Mouse (Mus musculus) retina, postnatal 7 days (tissue): ENCODE results near the gene Fam20b.
A peak's percentile ranks its signal among the peaks of the same experiment; 100 is the strongest.

Experiments used
- DNase-seq: peaks from one replicate; pipeline ENCODE4 v3.0.0-alpha.2; 2012; ENCODE audit warnings: low read depth, low spot score

The Fam20b gene

DNA sequence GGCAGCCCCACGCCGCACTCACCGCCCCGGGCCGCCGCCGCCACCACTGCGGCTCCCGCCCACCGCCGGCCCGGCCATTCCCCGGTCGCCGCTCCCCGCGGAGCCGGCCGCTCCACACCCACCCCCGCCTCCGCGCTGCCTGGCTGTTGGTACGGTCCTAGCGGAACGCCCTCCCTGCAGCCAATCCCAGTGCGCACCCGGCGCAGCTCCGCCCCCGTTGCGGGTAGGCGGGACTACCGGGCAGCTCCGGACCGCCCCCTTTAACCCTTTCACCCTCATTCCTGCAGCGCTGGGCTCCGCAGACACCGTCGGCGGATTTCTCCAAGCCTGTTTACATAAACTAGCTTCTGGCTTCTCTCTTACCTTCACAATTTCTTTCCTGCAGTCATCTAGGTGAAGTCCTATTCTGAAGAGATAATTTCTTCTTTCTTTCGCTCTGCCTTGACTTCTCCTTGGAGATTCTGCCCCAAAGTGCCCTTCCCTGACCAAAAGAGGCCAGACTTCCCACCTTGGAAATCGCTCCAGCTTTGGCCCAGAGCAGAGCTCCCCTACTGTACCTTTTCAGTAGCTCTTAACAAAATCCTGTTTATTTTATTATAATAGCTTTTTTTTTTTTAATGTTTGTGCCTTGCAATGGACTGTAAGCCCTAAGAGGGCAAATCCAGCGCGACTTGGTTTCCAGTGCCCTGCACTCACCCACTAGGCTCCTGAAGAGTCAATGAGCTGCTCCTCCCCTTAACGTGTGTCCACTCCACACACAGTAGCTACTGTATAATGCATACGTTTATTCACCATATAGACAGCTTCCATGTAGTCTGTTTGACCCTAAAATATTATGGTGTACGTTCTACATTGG lies at the start of gene Fam20b:
Fam20b (minus strand) TSS at position 137 of the 856 bp plus-strand sequence.
- peak; percentile 90 for DNase-seq

DNA sequence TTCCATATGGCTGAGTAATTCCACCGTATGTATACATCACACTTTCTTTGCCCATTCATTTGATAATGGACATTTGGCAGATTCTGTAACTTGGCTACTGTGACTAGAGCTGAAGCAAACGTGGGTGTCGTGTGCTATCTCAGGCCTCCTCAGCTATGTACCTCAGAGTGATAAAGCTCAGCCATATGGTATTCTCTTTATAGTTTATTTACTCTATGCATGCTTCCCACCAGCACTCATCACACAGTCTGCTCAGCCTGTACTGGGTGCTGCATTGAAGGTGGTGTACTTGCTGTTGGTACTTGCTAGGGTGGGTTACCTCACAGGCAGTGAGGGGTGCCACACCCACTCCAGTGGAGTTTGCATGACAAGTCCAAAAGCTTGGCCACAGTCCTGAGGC lies 46.4 kb upstream of the Fam20b start:
- no peak for DNase-seq

DNA sequence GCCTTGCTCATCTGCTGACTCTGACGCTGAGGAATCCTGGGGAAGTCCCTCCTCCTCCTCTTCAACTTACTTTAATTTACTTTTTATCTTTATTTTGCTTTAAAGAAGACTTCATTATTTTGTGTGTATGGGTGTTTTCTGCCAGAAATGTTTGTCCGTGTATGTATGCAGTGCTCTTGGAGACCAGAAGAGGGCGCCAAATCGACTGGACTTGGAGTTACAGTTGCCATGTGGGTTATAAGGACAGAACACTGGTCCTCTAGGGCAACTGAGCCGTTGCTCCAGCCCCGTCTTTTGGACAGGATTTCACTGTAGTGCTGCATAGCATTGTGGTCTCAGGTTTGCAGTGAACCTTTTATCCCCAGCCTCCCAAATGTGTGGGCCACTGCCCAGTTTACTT lies 45.7 kb upstream of the Fam20b start:
- DNase-seq = no peak

DNA sequence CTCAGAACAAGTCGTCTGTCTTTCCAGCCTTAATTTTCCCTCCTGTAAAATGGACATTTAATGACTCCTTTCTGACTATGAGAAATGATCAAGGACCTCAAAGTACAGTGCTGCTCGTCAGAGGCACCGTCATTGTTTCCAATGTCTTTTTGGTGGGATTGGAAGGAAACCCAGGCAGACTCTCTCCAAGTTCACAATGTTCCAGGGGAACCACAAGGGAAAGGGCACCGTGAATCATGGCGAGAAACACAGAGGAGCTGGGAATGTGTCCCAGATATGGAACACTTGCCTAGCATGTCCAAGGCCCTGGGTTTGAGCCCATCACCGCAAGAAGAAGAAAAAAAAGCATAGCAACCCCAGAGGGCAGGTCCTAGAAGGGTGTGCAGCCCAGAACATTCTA lies 44.4 kb upstream of the Fam20b start:
- DNase-seq = no peak

DNA sequence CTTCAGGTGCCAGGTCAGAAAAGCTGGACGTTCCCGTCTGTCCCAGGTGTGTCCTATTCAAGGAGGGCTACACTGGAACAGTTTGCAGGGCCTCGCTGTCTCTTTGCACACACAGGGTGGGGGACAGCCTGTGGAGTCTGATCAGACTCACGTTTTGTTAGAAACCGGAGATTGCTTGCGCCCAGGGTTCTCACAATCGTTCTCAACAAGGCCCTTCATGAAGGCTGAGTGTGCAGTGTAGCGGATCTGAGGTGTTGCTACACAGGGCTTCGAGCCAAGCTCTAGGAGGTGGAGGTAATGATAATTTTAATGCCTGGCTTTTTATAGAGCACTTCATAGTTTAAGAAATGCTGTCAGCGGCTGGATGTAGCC lies 42.5 kb upstream of the Fam20b start:
- no peak for DNase-seq

DNA sequence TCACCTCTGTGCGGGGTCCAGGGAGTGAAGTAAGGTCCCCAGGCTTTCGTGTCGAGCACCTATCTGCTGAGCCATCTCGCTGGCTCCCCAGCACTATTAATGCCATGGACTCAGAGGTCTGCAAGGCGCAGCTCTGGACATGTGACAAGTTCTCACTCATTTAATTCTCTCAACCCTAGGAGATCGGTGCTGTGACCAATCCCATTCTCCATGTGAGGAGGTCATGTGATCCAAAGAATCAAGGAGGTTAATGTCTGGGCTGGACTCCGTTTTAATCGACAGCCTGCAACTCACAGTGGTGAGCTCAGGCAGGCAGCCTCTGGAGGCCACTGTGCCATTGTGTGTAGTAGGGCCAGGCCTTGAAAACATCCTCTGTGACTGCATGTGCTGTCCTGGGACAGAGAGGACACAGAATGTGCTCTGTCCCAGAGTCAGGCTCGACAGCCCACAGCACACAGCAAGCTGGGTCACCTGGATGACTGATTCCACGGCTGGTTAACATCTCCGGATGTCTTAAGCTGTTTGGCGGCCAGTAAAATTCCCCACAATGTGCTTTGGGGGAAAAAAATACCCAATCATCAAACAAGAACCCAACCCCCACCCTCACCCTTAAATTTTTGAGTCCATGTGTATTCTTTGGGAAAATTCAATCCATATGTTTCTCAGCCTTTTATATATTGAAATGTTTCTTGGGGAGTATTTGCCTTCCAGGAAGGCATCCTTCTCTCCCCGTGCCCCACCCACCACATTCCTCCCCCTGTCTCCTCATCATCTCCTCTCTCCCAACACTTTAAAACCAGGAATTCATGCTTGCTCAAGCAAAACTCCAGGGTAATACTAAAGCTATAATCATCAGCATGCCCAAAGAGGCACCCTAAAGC lies 41.9 kb upstream of the Fam20b start:
- no peak for DNase-seq

DNA sequence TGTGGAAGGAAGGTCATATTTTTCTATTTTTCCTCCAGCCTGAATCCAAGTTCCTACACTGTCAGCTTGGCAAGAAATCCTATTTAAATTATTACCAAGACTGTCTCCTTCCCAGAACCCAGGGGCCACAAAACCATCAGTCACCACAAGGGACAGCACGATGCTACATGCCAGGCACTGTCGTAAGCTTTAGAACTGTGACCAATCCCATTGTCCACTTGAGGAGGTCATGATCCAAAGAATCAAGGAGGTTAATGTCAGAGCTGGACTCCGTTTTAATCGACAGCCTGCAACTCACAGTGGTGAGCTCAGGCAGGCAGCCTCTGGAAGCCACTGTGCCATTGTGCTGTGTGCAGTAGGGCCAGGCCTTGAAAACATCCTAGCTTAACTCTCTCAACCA lies 39.4 kb upstream of the Fam20b start:
- no peak for DNase-seq

DNA sequence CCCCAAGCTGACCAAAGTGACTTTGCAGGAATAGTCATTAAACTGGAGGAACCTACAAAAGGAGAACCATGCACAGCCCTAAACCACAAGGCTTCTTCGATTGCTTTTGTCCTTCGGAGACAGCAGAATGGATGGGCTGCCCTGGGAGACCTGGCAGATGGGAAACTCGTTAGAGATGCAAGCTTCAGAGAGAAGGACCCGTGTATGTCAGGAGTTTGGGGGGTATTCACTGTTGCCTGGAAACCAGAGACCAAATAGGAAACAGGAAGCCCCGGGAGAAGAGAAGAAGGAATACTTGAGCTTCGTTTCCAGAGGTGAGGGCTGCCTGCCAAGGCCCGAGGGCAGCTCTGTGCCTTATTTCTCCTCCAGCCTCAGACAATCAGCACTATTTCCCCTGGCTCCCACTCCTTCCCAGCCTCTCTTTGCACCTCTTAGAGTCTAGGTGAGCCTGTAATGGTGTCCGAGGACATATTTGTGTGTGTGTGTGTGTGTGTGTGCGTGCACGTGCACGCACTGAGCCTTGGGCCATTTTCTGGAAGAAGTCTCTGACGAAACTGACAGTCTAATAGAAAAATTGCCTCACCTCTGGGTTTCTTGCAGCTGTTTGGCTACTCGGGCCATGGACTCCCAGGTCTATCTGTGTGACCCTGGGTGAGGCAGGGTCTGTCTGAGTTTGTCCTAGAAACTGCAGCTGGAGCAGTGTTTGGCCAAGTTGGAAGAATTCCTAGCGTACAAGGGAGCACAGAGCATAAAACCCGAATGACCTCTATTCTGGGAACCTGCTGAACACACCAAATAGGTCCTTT lies 35.9 kb upstream of the Fam20b start:
- DNase-seq = no peak

DNA sequence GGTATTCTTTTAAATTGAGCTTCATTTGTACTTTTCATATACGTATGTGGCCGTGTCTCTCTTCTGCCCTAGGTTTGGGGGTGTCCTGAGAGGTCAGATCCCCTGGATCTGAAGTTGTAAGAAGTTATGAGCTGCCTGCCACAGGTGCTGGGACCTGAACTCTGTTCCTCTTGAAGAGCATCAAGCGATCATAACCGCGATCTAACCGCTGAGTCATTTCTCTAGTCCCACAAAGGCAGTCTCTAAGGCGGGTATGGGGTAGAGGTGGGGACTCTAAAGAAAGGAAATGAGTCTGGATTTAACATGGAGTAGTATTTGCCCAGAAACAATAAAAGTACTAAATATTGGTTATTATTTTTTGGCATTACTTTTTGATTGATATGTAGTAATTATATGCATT lies 34.1 kb upstream of the Fam20b start:
- no peak for DNase-seq

DNA sequence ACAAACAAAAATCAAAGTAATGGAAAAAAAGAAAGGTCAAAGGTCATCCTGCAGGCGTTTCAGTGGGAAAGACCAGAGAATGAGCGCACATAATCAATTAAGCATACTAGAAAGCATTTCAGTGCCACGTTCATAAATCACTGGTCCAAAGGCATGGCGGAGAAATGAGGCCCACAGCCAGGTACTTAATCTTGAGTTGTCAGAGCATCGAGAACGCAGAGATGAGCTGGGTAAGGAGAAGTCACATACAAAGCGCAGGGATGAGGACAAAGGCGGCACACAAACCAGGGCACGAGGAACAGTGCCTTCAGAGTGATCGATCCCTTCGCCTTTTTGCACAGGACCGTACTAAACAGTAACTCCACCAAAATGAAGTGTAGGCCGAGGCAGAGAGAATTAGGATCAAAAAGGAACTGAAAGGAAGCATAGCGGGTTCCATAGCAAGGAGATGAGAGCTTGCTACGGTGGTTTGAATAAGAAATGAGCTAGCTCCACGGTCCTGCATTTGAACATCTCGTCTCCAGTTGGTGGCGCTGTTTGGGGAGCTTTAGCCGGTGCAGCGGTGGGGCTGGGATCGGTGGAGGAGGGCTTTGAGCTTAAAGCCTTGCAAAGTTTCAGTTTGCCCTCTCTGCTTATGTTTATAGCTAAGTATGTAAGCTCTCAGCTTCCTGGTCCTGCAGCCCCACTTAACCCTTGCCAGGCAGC lies 33.3 kb upstream of the Fam20b start:
- DNase-seq = peak; percentile 59

DNA sequence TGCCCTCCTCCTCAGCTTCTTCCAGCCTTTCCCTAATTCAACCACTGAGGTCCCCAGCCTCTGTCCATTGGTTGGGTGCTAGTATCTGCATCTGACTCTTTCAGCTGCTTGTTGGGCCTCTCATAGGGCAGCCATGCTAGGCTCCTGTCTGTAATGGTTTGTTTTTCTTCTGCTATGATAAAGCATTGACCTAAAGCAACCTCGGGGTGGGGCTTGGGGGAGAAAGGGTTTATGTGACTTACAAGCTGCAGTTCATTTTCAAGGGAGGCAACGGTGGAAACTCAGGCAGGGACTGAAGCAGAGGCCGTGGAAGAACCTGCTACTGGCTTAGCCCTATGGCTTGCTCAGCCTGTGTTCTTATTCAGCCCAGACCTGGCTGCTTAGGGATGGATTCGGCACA lies 31.4 kb upstream of the Fam20b start:
- no peak for DNase-seq

DNA sequence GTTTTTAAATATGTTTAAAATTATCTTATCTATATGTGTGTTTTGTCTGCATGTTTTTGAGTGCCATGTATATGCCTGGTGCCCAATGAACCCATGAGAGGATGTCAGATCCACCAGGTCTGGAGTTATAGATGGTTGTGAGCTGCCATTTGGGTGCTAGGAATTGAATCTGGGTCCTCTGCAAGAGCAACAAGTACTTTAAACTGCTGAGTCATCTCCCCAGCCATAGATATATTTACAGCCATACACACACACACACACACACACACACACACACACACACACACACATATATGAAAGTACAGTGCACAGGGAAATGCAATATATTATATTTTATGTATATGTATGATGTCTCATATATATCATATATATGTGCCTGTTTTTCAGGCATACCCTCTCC lies 30.2 kb upstream of the Fam20b start:
- DNase-seq = no peak

DNA sequence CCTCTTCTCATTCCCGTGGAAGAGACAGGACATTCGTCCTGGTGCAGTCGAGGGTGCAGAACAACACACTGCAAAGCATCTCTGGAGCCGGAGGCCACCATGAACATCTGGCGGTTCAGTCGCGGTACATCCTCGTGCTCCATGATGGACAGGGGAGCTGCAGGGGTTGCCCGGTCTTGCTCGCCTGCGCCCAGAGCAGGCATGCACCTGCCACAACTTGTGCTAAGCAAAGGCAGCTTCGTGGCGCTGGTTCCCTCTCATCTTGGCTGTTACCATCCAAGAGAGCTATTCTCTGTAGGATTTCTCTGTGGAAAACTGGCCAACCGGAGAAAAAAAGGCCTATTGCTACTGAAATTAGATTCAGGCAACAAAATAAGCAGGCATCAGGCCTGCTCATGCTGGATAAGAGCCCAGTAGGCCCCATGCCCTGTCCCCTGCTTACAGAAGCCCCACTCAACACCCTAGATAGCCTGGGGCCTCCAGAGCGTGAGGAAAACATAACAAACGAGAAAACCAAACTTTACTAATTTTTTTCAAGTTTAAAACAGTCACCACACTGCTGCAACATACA lies 29.6 kb upstream of the Fam20b start:
- no peak for DNase-seq

DNA sequence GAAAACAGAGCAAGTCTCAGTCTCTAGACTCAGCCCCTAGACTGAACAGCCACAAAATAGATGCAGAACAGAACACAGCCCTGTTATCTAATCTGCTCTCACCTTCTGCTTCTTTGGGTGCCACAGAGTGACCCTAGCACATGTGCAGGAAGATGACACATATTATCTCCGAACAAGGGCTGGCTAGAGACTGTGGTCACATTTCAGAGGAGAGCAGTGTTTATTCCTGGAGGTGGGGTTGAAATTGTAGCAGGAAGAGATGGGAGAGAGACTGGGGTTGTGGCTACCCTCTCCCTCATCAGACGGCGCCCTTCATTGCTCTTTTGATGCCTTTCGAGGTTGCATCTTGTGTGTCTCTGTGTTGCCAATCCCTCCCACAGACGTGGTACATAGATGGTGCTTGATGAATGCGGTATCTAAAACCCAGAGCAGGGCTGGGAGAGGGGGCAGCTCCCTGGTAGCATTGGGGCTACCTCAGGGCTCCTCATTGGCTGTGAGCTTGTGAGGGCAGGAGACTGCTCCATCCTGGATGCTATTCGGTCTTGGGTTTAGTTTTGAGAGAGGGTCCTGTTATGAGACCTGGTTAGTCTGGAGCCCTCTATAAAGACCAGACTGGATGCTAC lies 26.4 kb upstream of the Fam20b start:
- DNase-seq = no peak

DNA sequence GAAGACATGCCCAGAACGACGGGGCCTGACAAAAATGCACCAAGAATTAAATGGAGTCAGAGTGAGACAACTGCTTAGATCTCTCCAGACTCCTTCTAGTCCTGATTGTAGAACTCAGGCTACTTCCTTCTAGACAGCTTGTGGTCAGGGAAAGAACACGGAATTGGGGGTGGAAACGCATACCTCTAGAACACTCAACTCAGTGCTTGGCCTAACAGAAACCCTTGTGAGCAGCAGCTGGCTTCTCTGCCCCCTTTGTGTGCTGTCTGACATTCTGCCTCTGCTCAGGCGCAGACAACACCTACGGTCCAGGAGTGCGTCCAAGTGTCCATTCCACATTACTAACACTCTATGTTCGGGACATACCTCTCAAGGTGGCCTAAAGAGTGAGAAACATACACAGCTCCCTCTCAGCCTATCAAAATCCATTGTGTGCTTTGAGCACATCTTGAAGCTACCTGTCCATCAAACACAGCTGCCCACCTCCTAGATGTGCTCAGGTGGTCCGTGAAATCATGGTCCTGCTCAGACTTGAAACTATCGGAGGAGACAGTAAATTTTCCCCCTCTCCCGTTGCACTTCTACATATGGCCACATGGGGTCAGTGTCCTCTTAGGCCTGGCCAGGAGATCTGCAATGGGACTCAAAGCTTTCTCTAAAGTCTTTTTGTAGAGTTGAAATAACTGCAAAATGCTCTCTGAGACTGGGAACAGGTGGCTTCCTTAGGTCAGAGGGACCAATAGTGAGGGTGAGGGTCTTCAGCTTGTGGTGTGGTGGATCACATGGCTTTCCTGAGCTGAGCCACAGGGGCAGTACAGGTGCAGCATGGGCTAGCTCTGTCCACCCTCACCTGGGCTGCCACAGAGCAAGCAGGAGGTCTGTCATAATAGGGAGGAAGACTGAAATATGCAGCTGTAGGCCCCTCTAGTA lies 22.9 kb upstream of the Fam20b start:
- peak; percentile 43 for DNase-seq

DNA sequence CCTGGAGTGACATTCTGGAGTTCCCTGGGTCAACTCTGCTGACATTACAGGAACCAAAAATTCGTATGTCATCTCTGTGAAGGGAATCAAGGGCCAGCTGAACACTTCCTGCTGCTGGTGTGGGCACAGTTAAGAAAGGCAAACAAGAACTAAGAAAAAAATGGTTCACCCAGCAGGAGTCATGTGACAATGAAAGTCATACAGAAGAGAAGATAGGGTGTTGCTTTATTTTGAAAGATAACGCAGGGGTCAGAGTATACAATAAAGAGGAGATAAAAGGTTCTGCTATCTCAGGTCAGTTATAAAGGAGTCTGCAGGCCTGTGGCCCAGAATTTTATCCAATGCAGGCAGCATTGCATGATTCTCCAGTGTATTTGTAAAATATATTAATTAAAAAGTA lies 16.9 kb upstream of the Fam20b start:
- no peak for DNase-seq

DNA sequence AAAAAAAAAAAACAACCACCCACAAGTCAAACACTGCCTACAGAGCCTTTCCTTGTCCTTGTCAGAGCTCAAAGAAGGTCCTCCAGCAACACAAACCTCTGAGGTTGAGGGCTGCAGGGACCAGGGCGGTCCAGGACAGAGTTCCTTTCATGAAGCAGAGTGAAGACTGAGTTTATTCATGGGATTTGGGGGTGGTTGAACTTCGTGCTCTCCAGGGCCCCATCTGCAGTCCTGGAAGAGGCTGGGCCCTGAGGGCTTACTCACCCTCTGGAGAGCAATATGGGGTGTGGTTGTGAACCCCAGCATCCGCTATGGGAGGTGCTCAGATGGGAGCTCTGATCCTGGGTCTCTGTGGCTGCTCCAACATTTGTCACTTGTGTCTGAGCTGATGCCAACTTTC lies 15.1 kb upstream of the Fam20b start:
- no peak for DNase-seq

DNA sequence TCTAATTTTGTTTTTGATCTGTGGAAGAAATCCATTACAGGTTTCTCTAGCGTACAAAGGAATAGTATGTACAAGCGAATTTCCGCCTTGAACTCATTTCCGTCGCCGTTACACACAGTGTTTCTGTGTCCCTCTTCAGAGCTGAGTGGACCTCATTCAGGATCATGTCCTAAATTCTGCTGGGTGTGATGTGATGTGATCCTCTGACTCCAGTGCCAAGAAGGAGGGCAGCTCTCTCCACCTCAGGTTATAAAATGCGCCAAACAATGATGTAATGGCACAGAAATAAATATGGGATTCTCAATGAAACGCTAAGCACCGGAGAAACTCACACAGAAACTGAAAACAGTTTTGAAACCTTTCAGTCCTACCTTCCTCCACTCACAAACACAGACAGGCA lies 14.7 kb upstream of the Fam20b start:
- DNase-seq = no peak

DNA sequence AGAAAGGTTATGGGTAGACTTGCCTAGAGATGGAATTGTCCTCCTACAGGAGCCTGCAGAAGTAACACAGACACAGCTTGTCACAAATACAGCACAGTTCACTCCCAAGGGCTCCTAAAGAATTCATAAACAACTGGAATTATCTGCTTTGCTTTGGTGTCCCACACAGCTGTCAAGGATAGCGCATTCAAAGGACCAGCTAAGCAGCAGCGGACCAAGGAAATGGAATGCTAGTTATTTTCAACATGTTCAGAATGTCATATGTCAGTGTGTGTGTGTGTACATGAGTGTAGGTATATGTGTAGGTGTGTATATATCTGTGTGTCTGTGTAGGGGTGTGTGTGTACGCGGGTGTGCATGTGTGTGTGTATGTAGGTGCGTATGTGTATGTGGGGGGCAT lies 14.1 kb upstream of the Fam20b start:
- DNase-seq = no peak

DNA sequence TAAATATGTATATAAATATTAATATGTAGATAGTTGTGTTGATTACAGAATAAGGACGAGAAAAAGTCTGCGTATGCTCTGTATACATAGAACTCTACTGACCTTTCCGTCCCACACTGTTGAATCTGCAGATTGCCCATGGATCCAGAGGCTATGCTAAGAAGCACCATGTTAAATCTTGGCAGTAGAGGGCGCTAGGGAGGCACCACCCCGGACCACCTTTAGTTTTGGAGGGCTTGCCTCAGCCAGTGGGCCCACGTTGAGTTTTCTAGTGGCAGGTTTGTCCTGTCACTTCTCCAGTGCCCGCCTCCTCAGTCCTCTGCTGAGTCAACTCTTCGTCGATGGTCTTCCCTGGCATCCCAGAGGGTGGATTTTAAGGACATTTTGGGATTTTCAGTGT lies 11.9 kb upstream of the Fam20b start:
- no peak for DNase-seq
